Mouse (Mus musculus): ENCODE results near the gene Rhbdl1.
A peak's percentile ranks its signal among the peaks of the same experiment; 100 is the strongest.

The Rhbdl1 gene

GRCm38 (mm10) chr17:25837076-25837410 is at the start of gene Rhbdl1:
Gene Rhbdl1, minus strand, starts transcription at chr17:25837295.
- DNase-seq, result peak; percentile 75

- no peak for DNase-seq
Measured at GRCm38 (mm10) chr17:25886806-25887205, 49.7 kb upstream of the Rhbdl1 start.

- DNase-seq, result peak; percentile 62
Measured at GRCm38 (mm10) chr17:25885636-25886035, 48.5 kb upstream of the Rhbdl1 start.

- DNase-seq, result no peak
Measured at GRCm38 (mm10) chr17:25883824-25884223, 46.7 kb upstream of the Rhbdl1 start.

- DNase-seq, result no peak
Measured at GRCm38 (mm10) chr17:25883268-25883667, 46.2 kb upstream of the Rhbdl1 start.

- no peak for DNase-seq
Measured at GRCm38 (mm10) chr17:25882306-25882705, 45.2 kb upstream of the Rhbdl1 start.

- DNase-seq, result no peak
Measured at GRCm38 (mm10) chr17:25881691-25882090, 44.6 kb upstream of the Rhbdl1 start.

GRCm38 (mm10) chr17:25880913-25881641 is 44.0 kb upstream of the Rhbdl1 start:
- DNase-seq, result no peak

- DNase-seq, result no peak
Measured at GRCm38 (mm10) chr17:25880196-25880910, 43.3 kb upstream of the Rhbdl1 start, which contains the start of gene Wfikkn1. Gene Wfikkn1, minus strand, starts transcription at chr17:25880858.

GRCm38 (mm10) chr17:25879750-25880149 is 42.7 kb upstream of the Rhbdl1 start:
- no peak for DNase-seq

- peak; percentile 63 for DNase-seq
Measured at GRCm38 (mm10) chr17:25879261-25879660, 42.2 kb upstream of the Rhbdl1 start.

- DNase-seq, result no peak
Measured at GRCm38 (mm10) chr17:25878611-25879180, 41.6 kb upstream of the Rhbdl1 start.

- no peak for DNase-seq
Measured at GRCm38 (mm10) chr17:25877741-25878610, 40.9 kb upstream of the Rhbdl1 start.

GRCm38 (mm10) chr17:25877025-25877424 is 39.9 kb upstream of the Rhbdl1 start:
- no peak for DNase-seq

- no peak for DNase-seq
Measured at GRCm38 (mm10) chr17:25876347-25876915, 39.3 kb upstream of the Rhbdl1 start.

- DNase-seq, result peak; percentile 90
Measured at GRCm38 (mm10) chr17:25875171-25876136, 38.4 kb upstream of the Rhbdl1 start.

GRCm38 (mm10) chr17:25874721-25875170 is 37.7 kb upstream of the Rhbdl1 start, which contains the start of gene Mettl26:
Gene Mettl26, plus strand, starts transcription at chr17:25875074.
- DNase-seq, result peak; percentile 96

GRCm38 (mm10) chr17:25874148-25874720 is 37.1 kb upstream of the Rhbdl1 start:
- DNase-seq, result no peak

- no peak for DNase-seq
Measured at GRCm38 (mm10) chr17:25873405-25874147, 36.5 kb upstream of the Rhbdl1 start.

- no peak for DNase-seq
Measured at GRCm38 (mm10) chr17:25872676-25873075, 35.6 kb upstream of the Rhbdl1 start.
